Mouse (Mus musculus) embryo, embryonic 10 days (tissue): Measurements from ENCODE around the gene Piwil4.
"Not testable (repeated sequence)": the region's sequence is repeated elsewhere in the genome, so short reads cannot be mapped to it uniquely, and the experiment has no call there.

Source experiments
- DNase-seq: peaks from one replicate; pipeline ENCODE4 v3.0.0-alpha.2; 2015; ENCODE audit warnings: low spot score

The Piwil4 gene

DNA sequence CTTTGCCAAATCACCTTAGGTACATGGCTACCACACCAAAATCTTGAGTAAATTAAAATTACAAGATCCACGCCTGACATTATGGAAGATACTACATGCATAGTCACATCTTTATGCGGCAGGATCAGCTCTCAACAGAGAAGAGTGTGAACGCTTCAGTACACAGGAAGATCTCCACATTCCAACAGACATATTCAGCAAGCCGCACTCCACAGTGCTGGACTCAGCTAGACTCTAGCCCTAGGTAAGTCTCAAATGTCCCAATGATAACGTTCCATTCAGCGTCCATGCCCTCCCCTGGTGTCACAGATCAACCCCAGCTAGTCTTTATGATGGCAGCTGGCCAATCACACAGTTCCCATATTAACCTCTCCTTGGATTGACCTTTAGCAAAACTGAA lies 14.5 kb downstream of the Piwil4 start:
- DNase-seq = no peak

DNA sequence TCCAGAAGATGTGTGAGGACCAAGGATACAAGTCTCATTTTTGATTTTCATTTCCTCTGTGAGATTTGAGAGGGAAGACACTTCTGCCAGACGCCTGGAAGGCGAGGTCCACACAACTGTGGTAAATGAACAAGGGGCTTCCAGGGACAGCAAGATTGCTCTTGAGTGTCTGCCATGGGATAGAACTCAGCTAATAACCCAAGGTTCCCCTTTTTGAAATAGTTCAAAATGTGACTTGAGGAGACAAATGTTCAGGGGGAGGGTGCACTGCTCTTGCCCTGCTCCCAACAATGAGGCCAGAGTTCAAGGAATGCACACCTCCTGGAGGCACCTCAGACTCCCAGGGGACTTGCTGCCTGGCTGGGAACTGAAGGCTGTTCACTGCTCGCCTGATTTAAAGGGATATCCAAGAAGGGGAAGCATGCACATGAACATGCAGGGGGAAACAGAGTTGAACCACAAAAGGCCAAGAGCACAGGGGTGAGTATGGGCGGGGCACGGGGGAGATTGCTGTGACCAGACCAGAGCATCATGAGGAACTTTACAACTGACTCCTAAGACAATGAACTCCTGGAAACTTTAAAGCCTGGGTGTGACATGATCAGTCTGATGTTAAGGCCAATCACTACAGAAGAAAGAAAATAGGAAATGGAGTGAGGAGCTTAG lies 15.6 kb downstream of the Piwil4 start:
- no peak for DNase-seq

DNA sequence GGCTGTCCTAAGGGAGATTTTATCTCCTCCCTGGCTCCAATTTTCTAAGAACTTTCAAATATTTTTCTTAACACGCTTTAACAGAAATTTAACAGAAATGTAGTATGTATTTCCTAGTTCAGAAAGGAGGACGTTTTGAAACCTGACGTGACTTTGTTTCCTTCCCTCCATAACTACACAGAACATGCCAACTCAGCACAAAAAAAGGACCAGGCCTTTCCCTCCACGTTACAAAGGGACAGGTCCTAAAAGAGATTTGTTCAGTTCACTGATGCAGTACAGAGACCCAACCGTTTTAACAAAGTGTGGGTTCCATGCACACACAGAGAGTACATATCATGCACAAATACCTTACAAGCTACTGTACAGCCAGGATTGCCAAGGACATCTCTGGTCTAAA lies 18.9 kb downstream of the Piwil4 start:
- no peak for DNase-seq

DNA sequence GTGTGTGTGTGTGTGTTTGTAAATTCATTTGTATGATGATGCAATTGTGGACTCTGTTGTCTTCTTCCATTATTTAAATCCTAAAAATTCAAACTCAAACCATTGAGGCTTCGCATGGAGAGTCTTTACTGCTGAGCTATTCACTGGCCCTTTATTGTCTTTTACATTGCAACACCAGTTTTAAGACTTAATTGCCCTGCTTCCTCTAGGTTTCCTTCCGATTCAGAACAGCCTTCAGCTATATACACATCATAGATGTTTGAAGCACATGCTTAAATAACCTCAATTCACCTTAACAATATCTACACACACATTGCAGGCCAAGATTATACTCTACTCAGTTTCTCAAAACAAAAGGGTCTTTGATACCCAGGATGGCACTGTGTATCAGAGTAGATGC lies 20.1 kb downstream of the Piwil4 start:
- no peak for DNase-seq

DNA sequence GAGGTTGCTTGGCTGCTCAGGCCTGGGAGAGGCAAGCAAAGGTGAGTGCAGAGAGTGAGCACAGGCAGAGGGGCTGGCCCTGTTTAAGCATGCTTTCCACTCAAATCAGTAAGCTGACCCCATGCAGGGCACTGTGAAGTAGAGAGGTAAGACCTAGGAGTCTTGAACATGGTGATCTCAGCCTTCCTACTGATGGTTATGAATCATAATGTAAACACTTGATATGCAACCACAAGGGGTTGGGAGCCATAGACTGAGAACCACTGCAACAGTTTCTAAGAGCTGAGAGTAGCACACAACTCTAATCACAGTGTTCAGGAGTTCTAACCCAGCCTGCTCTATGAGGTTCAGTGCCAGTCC lies 22.2 kb downstream of the Piwil4 start:
- no peak for DNase-seq

DNA sequence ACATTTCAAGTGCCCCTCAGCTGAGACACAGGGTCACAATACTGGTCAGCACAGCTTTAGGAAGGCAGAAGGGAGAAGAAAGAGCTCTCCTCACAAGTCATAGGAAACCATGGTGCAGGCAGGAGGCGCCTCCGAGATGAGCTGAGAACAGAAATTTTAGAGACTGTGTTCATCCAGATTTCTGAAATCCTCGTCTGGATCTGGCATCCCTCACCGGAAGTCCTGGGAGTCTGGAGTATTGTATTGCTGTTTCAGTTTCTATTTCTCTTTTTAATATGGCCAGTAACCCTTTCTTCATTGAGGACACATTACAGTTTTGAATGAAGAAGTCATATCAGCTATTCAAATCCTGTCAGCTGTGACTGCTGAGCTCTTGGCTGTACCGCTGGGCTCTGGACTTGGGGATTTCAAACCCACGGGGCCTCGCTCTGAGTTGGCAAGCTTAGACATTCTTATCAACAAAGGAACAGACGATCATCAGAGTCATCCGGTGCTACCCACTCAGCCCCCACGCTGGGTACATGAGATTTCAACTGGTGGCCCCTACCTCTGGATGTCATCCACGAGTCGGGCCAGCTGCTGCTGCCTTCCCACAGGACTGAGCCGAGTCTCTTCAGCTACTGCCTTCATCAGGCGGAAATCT lies 22.7 kb downstream of the Piwil4 start:
- DNase-seq = no peak

DNA sequence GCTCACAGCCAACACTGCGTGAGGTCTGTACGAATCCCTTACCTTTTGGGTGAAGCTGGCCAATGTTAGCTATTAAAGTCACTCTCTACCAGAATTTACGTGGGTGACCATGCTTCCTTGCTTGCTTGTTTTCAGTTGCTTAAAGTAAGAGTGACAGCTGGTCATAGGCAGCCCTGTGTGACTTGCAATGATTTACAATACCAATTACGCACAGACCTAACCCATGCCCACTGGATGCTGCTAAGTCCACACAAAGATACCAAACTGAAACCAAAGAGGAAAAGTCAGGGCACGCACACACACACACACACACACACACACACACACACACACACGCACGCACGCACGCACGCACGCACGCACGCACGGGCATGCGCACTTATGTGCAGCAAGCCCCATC lies 25.3 kb downstream of the Piwil4 start:
- no peak for DNase-seq

DNA sequence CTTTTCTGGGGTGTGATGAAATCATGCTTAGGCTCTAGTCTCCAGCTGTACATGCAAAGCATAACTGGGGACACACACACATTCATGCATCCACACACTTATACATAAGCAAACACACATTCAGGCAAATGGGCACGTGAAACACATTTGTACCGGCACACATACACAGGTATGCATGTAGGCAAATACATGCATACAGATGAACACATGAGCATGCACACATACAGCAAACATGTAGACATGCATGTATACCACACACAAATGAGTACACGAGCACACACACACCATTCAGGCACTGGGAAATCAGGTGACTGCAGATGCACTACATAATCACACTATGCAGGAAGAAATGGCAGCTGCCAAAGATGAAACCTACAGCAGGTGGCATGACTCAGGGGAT lies 29.6 kb downstream of the Piwil4 start:
- no peak for DNase-seq

DNA sequence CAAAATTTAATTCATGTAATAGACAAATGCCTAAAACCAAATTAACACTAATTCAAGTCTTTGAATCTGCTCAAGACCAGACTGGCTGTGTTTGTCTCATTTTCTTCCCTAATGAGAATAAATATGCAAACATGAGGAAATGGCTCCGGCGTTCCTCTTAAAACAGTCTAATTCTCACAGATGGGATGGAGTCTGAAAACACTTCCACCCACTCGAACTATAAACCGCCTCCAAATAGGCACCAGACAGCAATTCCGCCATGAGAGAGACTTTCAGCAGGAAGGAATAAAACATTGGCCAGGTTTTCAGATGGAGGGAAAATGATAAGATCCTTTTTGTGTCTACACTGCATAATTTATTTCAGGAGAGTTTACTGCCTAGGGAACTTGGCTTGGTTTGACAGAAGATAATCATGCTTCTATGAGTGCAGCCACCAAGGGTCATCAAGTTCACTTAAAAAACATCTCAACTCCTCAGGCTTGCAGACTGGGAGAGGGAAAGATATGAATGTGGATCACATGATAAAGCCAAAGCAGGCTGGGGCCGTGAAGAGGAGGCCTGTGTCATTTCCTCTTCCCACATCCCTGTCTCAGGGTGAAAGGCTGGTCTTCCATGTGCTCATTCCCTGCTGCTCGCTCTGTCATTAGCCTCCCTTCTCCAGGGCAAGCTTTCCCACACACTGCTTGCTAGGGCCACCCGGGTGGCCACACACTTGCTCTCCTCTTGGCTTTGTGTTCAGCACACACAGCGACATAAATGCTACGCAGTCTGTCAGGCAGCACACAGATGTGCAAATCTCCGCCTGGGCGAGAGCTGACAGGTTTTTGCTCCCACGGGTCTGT lies 35.0 kb downstream of the Piwil4 start:
- no peak for DNase-seq

DNA sequence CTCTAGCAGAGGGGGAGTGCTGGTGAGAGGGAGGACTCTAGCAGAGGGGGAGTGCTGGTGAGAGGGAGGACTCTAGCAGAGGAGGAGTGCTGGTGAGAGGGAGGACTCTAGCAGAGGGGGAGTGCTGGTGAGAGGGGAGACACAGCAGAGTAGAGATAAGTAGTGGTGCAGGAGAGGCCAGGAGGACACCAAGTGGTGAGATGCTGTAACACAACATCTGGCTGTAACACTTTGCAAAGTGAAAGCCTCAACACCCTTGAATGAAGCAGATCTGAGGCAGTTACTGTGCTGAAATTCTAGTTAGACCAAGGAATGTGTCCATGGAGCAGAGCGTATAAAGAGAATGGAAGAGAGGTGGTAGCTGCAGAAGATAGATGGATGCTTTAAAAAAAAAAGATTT lies 39.7 kb downstream of the Piwil4 start:
- not testable (repeated sequence) for DNase-seq

DNA sequence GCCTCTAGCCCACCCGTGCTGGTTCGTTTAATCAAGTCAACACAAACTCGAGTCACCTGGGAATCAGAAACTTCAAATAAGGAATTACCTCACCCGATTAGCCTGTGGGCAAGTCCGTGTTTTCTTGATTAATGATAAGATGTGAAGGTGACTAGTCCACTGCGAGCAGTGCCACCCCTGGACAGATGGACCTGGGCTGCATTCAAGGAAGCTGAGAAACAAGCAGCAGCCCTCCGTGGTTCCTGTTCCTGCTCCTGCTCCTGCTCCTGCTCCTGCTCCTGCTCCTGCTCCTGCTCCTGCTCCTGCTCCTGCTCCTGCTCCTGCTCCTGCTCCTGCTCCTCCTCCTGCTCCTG lies 41.3 kb downstream of the Piwil4 start:
- DNase-seq = no peak

DNA sequence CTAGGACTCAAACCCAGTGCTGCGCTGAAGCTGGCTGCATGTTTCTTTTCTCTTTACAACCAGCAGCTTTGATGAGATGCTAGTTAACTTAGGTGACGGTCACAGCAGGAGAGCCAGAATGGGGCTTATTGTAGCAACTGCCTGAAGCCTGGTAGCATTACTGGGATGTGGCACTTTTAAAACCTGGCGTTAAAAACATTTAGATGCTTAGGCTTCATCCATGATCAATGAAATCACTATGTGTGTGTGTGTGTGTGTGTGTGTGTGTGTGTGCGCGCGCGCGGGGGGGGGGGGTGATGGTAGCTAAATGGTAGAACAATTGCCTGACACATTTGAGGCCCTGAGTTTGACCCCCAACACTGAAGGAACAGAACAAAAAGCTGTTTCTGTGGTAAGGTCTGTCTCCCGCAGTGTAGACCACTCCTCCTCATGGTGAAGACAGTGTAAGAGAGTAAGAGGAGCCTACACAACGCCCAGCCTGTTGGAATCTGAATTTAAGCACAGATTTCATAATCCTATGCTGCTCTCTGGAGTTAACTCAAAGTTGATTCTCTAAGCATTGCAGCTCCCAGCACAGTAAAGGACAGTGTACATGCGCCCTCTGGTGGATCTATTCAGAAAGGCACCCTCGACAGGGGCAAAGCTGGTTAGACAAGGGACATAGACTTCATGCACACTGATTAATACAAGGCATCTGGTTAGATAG lies 41.8 kb downstream of the Piwil4 start:
- peak; percentile 92 for DNase-seq

DNA sequence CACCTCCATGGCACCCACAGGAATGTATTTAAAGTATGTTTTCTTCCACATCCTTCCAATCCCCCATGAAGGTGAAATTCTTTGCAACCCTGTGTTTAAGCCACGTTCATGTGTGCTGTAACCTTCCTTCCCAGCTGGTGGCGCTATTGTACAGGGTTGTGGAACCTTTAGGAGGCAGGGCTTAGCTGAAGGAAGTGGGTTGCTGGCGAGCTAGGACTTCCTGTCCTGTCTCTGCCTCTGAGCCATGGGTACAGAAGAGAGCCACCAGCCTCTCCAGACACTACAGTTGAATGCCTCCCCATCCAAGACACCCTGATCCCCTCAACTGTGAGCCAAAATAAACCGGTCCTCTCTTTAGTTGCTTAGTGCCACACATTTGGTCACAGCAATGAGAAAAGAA lies 42.6 kb downstream of the Piwil4 start:
- DNase-seq = peak; percentile 50

DNA sequence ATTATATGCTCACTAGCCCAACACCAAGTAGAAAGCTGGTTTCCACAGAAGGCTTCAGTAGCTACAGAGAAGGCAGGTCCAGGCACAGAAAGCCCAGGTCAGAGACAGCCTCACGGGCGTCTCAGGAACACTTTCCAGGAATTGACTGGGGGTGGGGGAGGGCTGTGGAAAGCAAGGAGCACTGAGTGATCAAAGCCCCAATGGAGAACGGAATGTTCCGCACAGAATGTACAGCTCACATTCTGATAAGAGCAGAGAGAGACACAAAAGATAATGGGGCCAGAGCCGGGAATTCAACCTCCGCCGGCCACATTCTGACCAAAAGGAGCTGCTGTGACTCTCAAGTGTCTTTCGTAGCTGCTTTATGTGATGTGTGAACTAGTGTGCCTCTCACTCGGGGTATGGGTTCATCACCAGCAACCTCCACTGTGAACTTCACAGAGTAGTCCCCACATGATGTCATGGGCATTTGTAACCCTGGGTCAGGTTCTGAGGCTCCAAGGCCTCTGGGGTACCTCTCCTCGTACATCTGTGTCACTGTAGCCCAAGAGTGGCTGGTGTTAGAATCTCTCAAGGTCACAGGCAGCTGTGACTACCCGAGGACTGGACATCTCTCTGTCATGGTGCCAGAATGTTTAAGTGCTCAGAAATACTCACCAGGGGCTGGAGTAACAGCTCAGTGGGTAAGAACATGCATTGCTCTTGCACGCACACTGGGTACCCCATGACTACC lies 51.0 kb downstream of the Piwil4 start:
- DNase-seq = no peak

DNA sequence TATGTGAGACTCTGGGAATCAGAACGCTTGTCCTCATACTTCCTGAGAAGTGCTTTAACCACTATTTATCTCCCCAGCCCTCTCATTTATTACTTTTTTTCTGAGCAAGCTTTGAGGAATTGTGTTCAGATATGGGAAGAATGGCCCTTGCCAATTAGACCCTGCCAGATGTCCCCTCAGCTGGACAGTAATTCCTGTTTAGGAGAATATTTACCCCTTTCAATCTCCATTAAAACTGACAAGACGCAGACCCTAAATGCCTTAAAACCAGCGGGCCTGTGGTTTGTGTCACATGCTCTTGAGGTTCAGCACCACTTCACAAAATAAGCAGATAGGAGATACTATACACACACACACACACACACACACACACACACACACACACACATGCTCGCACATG lies 56.2 kb downstream of the Piwil4 start:
- peak; percentile 20 for DNase-seq

DNA sequence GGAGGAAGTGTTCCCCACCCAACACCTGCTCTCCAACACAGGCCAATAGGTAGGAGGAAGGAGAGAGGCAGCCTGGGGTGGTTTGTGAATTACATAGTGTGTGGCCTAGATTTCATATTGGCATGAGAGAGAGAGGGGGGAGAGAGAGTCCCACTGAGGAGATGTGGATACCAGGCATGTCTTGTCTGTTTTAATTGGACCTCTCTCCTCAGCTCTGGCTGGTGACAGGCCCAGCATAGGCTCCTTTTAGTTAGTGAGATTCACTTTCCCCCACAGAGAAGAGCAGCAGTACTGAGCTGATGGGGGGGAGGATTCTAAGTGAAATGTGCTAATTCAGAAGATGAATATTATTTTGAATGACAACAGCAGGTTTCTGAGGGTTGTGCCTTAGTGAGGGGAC lies 57.8 kb downstream of the Piwil4 start:
- DNase-seq = no peak

DNA sequence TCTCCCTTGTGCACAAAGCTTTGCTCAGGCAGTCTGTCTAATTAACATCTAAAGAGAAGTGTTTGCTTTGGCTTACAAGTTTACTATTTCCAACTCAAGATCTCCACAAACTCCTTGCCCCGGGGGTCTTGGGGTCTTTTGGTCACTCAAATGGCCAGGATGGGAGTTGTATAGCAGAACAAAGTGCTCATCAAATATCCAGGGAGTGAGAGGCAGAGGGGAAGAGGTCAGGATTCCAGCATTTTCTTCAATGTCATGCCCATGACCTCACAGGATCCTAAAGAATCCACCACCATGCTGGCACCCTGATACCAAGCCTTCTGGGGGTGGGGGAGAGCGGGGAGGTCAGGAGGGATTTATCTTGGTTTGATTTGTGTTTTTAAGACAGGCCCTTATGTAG lies 59.9 kb downstream of the Piwil4 start:
- no peak for DNase-seq

DNA sequence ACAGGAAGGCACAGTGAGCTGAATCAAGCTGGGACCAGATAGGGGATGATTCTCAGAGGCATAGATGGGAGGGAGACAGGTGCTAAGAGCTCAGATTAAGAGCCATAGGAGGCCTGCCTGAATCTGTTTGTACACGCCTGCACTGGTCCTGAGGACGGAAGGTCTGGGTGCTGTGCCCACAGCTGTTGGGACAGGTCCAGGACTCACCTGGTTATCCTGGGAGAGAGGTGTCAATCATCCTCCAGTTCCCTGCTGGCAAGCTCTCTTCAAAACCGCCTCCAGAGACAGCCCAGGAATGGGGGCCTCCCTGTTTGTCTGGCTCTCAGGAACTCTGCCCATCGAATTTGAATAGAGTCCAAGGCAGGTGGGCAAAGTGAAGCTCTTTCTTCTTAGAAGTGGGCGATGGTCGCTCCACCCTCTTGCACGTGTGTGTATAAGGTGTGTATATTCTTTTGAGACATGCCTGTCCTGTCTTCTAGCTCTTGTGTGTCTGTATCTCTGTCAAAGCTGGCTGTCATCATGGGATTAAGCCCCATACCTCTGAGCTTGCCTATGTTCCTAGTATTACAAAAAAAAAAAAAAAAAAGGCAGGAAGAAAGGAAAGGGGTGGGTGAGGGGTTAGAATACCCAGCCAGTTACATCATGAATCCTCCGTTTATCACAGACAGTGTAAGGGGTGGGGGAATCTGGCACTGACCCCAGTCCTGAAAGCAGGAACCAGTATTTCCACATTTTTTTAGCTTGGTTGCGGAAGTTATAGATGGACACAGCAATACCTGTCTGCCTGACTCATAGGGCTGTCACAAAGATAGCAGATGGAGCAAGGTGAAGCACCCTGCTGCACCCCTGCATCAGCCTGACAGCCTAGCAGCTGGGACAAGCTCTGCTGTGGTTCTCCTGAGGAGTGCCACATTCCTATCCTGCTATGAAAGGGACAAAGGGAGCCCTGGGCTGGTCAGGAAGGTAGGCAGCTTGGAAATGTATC lies 64.5 kb downstream of the Piwil4 start:
- DNase-seq = no peak

DNA sequence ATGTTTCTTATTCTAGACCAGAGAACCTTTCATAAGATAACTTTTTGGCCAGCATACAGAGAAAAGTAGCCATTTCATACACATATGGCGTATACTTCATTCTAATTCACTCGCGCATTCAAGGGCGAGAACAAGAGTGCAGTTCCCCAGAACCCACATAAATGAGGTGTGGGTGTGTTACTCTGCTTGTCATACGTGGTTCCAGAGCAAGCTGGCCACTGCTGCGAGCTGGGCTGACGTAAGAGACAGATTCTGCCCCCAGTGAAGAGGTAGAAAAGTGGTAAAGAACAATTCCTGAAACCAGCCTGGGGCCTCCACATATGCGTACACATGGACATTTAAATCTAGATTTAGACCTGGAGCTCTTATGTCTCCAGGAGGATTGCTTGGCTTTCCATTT lies 66.0 kb downstream of the Piwil4 start:
- DNase-seq = no peak

DNA sequence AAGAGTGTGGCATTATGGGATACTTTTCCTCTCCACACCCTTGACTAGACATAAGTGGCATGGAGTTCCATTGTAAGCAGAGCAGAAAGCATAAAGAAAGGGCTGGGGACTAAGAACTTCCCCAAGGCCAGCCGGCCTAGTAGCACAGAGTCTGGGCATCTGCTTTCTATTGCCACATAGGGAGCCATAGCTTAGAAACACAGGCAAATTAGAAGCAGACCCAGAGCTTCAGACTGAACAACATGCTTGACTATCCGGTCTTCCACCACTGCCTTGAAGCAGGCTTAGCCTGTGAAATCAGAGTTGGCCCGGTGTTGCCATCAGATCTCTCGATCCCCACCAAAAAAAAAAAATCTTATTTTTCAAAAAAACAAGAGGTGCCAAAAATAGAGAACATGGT lies 67.4 kb downstream of the Piwil4 start:
- peak; percentile 55 for DNase-seq

DNA sequence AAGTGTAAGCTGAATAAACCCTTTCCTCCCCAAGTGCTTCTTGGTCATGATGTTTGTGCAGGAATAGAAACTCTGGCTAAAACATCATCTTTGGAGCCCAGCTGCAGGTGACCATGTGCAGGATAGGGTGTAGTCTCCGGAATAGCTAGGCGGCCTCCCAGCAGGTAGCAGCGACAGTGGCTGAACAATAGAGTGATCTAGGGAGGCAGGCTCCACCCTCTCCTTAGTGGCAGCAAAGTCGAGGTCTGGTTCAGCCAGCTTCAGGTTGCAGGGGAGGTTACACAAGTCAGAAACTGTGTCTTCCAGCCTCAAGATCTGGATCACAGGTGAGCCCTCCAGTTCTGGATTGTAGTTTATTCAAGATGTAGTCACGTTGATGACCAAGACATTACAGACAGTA lies 68.6 kb downstream of the Piwil4 start:
- DNase-seq = not testable (repeated sequence)
